Mouse (Mus musculus) bone marrow macrophage, adult 2 months (primary cell): ENCODE measurements around the gene Rtn4rl2.

ENCODE experiments used
- CTCF ChIP-seq: IDR thresholded peaks from 2 replicates; pipeline ENCODE4 v1.5.1; 2012; ENCODE audit warnings: low read depth, mild to moderate bottlenecking, low read length, moderate library complexity
- POLR2A ChIP-seq: IDR thresholded peaks from 2 replicates; pipeline ENCODE4 v1.6.1; 2012; ENCODE audit warnings: mild to moderate bottlenecking, low read depth, low read length, borderline replicate concordance

DNA sequence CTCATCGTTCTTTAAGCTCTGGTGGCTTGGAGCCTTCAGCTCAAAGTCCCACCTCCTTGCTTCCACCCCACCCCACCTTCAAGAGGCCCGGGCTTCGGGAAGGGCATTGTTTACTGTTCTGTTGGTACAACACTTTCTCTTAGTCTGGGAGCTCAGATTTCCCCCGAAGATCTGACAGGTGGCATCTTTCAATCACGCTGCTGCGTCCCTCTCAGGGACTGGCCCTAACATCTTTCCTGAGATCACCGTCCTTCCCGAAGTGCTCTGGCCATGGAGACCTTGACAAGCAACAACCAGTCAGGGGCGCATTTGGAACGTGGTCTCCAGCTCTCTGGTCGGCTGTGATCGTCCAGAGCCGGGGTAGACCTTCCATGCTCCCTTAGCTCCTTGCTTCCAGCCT, 64.0 kb downstream of the Rtn4rl2 start, which contains the start of gene Smtnl1:
- TF ChIP-seq CTCF = no peak
- TF ChIP-seq POLR2A = no peak
